Mouse (Mus musculus): ENCODE measurements at regions not wholly inside any gene's neighbourhood (a gene's known extent, or its start where the extent isn't known, plus 50 kb on each side); places are given as distances from the start of the nearest gene placed in this dataset.

- Histone ChIP-seq H3K27me3 (no peaks in the 10 kb centered on the region), H3K9me3 (no peaks in the 10 kb centered on the region), H3K4me1 (replicated peaks) (no peaks in the 10 kb centered on the region), H3K4me2 (no peak overlapping the region), H3K36me3 (no peaks in the 10 kb centered on the region), H3K4me3 (no peak overlapping the region), H3K27ac (no peak overlapping the region), H3K9ac (no peak overlapping the region)
- 88% methylated on average over 2 of the region's 2 CpGs for WGBS
- no peak for ATAC-seq (ENCODE audit: low FRiP score)
These were observed 133.2 kb downstream of the Lpin1 start for GRCm38 (mm10) chr12:16477572-16477971.

GRCm38 (mm10) chr12:16474361-16475080, 136.2 kb downstream of the Lpin1 start:
- H3K27ac ChIP-seq, result no peak overlapping the region
- 84% methylated on average over 4 of the region's 4 CpGs for WGBS

DNA sequence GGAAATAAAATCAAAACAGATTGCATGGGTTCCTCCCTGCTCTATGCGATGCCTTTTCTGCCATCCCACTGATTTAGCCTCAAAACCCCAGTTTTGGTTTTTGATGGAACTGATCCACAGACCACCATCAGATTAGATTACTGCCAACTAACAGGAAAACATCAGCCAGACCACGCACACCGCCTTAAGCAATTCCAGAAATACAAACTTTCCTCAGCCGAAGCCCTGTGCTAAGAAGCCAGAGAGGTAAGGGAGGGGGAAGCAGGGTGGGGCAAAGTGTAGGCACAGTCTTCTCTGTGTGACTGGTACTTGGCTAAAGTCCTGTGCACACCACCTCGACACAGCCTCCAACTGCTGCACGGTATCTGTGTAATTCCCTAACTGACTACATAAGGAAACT, 153.3 kb downstream of the Lpin1 start:
- Histone ChIP-seq H3K27me3 (no peaks in the 10 kb centered on the region), H3K9ac (no peak overlapping the region), H3K36me3 (no peaks in the 10 kb centered on the region), H3K4me2 (no peak overlapping the region), H3K4me3 (no peak overlapping the region), H3K4me1 (replicated peaks) (no peaks in the 10 kb centered on the region), H3K9me3 (no peaks in the 10 kb centered on the region), H3K27ac (no peak overlapping the region)
- 89% methylated on average over 6 of the region's 6 CpGs for WGBS
- ATAC-seq (ENCODE audit: low FRiP score), result no peak

More at GRCm38 (mm10) chr12:16474361-16475080, 136.2 kb downstream of the Lpin1 start:
- H3K9me3 ChIP-seq, result no peaks in the 10 kb centered on the region
- no peaks in the 10 kb centered on the region for H3K4me1 ChIP-seq (replicated peaks)
- H3K36me3 ChIP-seq, result no peaks in the 10 kb centered on the region
- H3K27me3 ChIP-seq, result no peaks in the 10 kb centered on the region
- no peak overlapping the region for H3K4me2 ChIP-seq
- ATAC-seq (ENCODE audit: low FRiP score), result no peak
- H3K9ac ChIP-seq, result no peak overlapping the region
- H3K4me3 ChIP-seq, result no peak overlapping the region

DNA sequence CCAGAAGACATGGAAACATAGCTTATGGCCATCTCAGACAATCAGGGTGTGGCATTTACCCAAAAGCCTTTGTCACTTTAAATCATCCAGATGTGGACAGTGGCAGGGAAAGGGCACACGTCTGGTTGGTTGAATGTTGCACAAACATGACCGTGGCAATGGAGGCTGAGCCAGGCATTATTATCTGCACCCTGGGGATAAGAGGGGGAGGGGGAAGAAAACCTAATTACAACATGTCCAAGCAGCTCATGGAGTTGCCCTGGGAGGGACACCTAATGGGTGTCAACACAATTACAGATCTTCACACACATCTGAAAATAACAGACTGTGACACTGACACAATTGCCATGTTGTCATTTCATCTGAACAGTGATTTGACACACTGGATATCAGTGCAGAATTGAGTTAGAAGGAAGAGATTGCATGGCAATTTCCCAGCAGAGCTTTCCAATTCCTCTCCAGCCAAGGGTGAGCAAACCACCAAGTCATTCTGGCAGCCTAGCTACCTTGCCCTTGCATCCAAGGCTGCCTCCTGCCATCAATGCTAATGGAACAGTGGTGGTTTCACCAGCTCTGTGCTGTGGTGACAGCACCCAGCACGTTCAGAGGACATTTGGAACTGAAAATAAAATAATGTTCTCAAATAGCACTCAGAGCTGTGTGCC, 159.9 kb downstream of the Lpin1 start:
- H3K9me3 ChIP-seq, result peaks cover 7% of the 10 kb centered on the region; the same call in 1 of the 2 replicates
- no peak overlapping the region for H3K4me3 ChIP-seq
- ATAC-seq (ENCODE audit: low FRiP score), result no peak
- H3K36me3 ChIP-seq, result no peaks in the 10 kb centered on the region
- no peaks in the 10 kb centered on the region for H3K27me3 ChIP-seq
- no peak overlapping the region for H3K4me2 ChIP-seq
- H3K27ac ChIP-seq, result no peak overlapping the region
- H3K9ac ChIP-seq, result no peak overlapping the region
- no peaks in the 10 kb centered on the region for H3K4me1 ChIP-seq (replicated peaks)
- WGBS, result 62% methylated on average over 3 of the region's 3 CpGs

DNA sequence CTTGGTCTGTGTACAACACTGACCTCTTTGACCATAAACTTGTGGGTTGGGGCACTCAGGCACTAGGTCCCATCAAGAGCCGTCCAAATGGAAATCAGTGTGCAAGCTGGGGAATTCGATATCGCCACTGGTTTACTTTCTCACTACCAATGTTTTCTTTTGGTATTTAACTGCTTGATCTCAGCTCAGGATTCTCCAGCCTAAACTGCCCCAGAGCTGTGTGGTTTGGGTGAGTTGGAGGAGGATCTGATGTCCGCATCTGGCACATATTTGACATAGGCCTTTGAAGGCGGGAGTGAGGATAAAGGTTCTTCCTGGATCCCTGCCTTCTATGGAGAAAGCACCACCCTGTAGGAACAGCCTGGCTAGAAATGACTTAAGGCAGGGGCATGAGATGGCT, 172.0 kb downstream of the Lpin1 start:
- 91% methylated on average over 5 of the region's 5 CpGs for WGBS
- H3K4me1 ChIP-seq (replicated peaks), result 0 out of 2 replicates have a peak, but pooled peaks cover 2% of the 10 kb centered on the region
- no peak overlapping the region for H3K27ac ChIP-seq
- no peak overlapping the region for H3K4me3 ChIP-seq
- ATAC-seq (ENCODE audit: low FRiP score), result no peak
- H3K9me3 ChIP-seq, result no peaks in the 10 kb centered on the region; the same call in 1 of the 2 replicates
- H3K27me3 ChIP-seq, result no peaks in the 10 kb centered on the region
- H3K36me3 ChIP-seq, result no peaks in the 10 kb centered on the region
- H3K4me2 ChIP-seq, result no peak overlapping the region
- no peak overlapping the region for H3K9ac ChIP-seq

DNA sequence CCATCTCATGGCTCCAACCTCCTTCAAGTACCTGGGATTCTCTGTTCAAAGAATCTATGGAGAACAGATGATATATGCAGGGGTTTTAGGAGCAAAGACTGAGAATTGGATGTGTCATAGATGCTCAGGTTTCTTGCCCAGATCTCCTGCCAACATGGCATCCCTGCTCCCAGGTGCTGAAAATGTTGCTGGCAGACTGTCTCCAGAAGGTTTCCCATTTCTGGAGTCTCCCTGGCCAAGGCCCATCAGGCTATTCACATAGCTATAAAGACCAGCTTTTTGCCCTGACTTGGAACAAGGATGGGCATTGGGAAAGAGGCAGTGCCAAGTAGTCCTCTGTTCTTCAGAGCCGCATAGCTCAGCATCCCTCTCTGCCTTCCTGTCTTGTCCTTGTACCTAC, 173.8 kb downstream of the Lpin1 start:
- 95% methylated on average over 1 of the region's 1 CpGs for WGBS
- no peaks in the 10 kb centered on the region; the same call in 1 of the 2 replicates for H3K9me3 ChIP-seq
- 0 out of 2 replicates have a peak, but pooled peaks cover 2% of the 10 kb centered on the region for H3K4me1 ChIP-seq (replicated peaks)
- H3K4me3 ChIP-seq, result no peak overlapping the region
- no peak for ATAC-seq (ENCODE audit: low FRiP score)
- no peaks in the 10 kb centered on the region for H3K27me3 ChIP-seq
- H3K36me3 ChIP-seq, result no peaks in the 10 kb centered on the region
- H3K9ac ChIP-seq, result no peak overlapping the region
- no peak overlapping the region for H3K4me2 ChIP-seq
- no peak overlapping the region for H3K27ac ChIP-seq

DNA sequence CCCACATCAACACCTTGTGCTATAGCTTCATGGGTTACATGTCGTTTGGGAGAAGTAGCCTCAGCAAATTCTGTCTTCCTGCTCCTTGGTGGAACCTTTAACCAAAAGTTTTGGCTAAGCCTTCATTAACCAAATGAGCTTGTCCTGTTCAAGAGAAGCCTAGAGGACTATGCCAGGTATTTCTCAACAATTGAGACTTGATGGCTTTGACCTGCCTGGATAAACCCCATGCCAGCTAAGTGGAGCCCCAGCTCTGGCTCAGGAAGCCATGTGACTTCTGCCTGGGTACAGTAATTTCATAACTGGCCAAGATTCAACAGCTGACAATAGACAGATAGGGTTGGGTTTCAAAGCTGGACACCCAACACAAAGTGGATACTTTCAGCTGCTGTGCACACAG, 174.5 kb downstream of the Lpin1 start:
- 0 out of 2 replicates have a peak, but pooled peaks cover 2% of the 10 kb centered on the region for H3K4me1 ChIP-seq (replicated peaks)
- 85% methylated on average over 1 of the region's 1 CpGs for WGBS
- H3K4me3 ChIP-seq, result no peak overlapping the region
- H3K9me3 ChIP-seq, result no peaks in the 10 kb centered on the region; the same call in 1 of the 2 replicates
- no peak overlapping the region for H3K27ac ChIP-seq
- no peak overlapping the region for H3K4me2 ChIP-seq
- no peak overlapping the region for H3K9ac ChIP-seq
- H3K27me3 ChIP-seq, result no peaks in the 10 kb centered on the region
- H3K36me3 ChIP-seq, result no peaks in the 10 kb centered on the region
- no peak for ATAC-seq (ENCODE audit: low FRiP score)

DNA sequence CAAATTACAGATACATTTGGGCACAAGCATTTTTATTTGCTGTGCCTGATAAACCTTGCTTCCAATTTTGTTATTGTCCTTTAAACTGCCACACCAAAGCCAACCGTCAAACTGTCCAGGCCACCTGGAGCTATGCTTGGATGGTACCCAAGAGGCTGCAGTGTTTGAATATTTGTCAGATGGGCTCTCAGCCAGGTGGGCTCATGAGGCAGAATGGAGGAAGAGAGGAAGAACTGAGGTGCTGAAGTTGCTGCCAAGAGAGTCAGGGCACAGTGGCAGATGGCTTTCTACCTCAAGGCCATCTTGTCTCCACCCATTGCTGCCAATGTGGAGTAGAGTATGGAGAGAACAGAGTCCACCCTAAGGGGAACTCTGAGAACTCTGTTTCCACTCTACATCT, 176.0 kb downstream of the Lpin1 start:
- Histone ChIP-seq H3K4me1 (replicated peaks) (0 out of 2 replicates have a peak, but pooled peaks cover 2% of the 10 kb centered on the region), H3K27me3 (no peaks in the 10 kb centered on the region), H3K4me3 (no peak overlapping the region), H3K36me3 (no peaks in the 10 kb centered on the region), H3K4me2 (no peak overlapping the region), H3K9me3 (no peaks in the 10 kb centered on the region; the same call in 1 of the 2 replicates), H3K9ac (no peak overlapping the region), H3K27ac (no peak overlapping the region)
- 56% methylated on average over 1 of the region's 1 CpGs for WGBS
- peak; percentile 72 for ATAC-seq (ENCODE audit: low FRiP score)

- Histone ChIP-seq H3K27ac (no peak overlapping the region), H3K4me2 (no peak overlapping the region), H3K9me3 (no peaks in the 10 kb centered on the region; the same call in 1 of the 2 replicates), H3K9ac (no peak overlapping the region), H3K4me1 (replicated peaks) (0 out of 2 replicates have a peak, but pooled peaks cover 2% of the 10 kb centered on the region), H3K27me3 (no peaks in the 10 kb centered on the region), H3K4me3 (no peak overlapping the region), H3K36me3 (no peaks in the 10 kb centered on the region)
- 22% methylated on average over 1 of the region's 1 CpGs for WGBS
- peak; percentile 92 for ATAC-seq (ENCODE audit: low FRiP score)
These were observed 176.5 kb downstream of the Lpin1 start for GRCm38 (mm10) chr12:16434225-16434624.

- no peak overlapping the region for H3K27ac ChIP-seq
- H3K4me3 ChIP-seq, result no peak overlapping the region
- no peak for ATAC-seq (ENCODE audit: low FRiP score)
- H3K4me1 ChIP-seq (replicated peaks), result no peaks in the 10 kb centered on the region
- no peaks in the 10 kb centered on the region for H3K27me3 ChIP-seq
- H3K9me3 ChIP-seq, result no peaks in the 10 kb centered on the region
- H3K9ac ChIP-seq, result no peak overlapping the region
- no peak overlapping the region for H3K4me2 ChIP-seq
- H3K36me3 ChIP-seq, result no peaks in the 10 kb centered on the region
- 91% methylated on average over 5 of the region's 5 CpGs for WGBS
These were observed 184.8 kb downstream of the Lpin1 start for GRCm38 (mm10) chr12:16425980-16426379.

GRCm38 (mm10) chr12:16424526-16424925, 186.2 kb downstream of the Lpin1 start:
- H3K4me3 ChIP-seq, result no peak overlapping the region
- no peaks in the 10 kb centered on the region for H3K27me3 ChIP-seq
- 96% methylated on average over 4 of the region's 4 CpGs for WGBS
- H3K4me2 ChIP-seq, result no peak overlapping the region
- H3K9ac ChIP-seq, result no peak overlapping the region
- H3K36me3 ChIP-seq, result no peaks in the 10 kb centered on the region
- H3K27ac ChIP-seq, result no peak overlapping the region
- no peaks in the 10 kb centered on the region for H3K4me1 ChIP-seq (replicated peaks)
- no peaks in the 10 kb centered on the region for H3K9me3 ChIP-seq
- no peak for ATAC-seq (ENCODE audit: low FRiP score)

DNA sequence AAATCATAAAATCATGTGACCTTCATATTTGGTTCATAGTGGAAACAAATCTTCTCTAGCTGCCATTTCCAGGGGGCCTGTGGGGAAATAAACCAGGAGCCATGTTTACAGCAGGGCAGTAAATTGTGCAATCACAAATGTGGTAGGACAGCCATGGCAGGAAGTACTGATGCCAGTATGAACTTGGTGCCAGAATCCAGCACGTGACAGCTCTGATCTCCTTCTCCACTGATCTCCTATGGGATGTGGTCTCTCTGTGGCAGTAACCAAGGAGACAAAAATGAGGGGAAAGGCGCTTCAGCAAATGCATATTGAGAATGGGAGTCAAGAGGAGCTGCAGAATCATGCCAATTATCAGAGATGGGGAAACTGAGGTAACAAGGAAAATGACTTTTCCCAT, 215.0 kb downstream of the Lpin1 start:
- H3K27ac ChIP-seq, result no peak overlapping the region
- no peak overlapping the region for H3K4me2 ChIP-seq
- no peak overlapping the region for H3K4me3 ChIP-seq
- H3K9me3 ChIP-seq, result no peaks in the 10 kb centered on the region
- no peaks in the 10 kb centered on the region for H3K4me1 ChIP-seq (replicated peaks)
- WGBS, result 79% methylated on average over 2 of the region's 2 CpGs
- ATAC-seq (ENCODE audit: low FRiP score), result no peak
- H3K9ac ChIP-seq, result no peak overlapping the region
- no peaks in the 10 kb centered on the region for H3K27me3 ChIP-seq
- no peaks in the 10 kb centered on the region for H3K36me3 ChIP-seq

DNA sequence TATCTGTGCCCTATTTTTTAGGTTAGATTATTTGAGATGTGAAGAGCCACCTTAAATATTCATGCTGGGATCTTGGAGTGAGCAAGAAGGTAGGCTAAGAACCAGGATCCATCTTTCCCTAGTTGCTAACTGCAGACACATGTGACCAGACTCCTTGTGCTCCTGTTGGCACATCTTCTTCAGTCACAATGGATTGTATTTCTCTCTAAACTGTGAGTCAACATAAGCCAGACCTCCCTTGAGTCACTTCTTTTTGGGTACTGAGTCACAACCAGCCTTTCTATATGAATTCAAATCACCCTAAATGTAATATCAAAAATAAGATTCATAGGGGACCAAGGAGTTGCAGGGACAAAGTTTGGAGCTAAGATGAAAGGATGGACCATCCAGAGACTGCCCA, 217.9 kb downstream of the Lpin1 start:
- no peak overlapping the region for H3K27ac ChIP-seq
- H3K4me3 ChIP-seq, result no peak overlapping the region
- H3K9ac ChIP-seq, result no peak overlapping the region
- H3K9me3 ChIP-seq, result no peaks in the 10 kb centered on the region
- H3K27me3 ChIP-seq, result no peaks in the 10 kb centered on the region
- H3K4me2 ChIP-seq, result no peak overlapping the region
- H3K36me3 ChIP-seq, result no peaks in the 10 kb centered on the region
- H3K4me1 ChIP-seq (replicated peaks), result no peaks in the 10 kb centered on the region
- ATAC-seq (ENCODE audit: low FRiP score), result no peak

Data from hindbrain, embryonic 13.5 days (tissue).